Mouse (Mus musculus) megakaryocyte, embryonic 14.5 days (primary cell): ENCODE measurements around the gene Pomgnt1.

ENCODE experiments used
- FLI1 ChIP-seq: IDR thresholded peaks from 2 replicates; pipeline ENCODE4 v1.6.1; 2012; ENCODE audit warnings: low read length, inconsistent platforms, mixed read lengths
- GATA1 ChIP-seq: IDR thresholded peaks from 3 replicates; pipeline ENCODE4 v1.6.1; 2012; ENCODE audit warnings: mixed read lengths, low read length, inconsistent platforms, borderline replicate concordance

GRCm38 (mm10) chr4:116198422-116198821 lies 74.8 kb downstream of the Pomgnt1 start:
- TF ChIP-seq GATA1, result no peak
- TF ChIP-seq FLI1, result no peak
